Mouse (Mus musculus) hindbrain, embryonic 14.5 days (tissue): ENCODE data around the gene Btnl2. TPM values are rescaled to one million over a fixed set of nuclear protein-coding genes. Genes with fewer than 3 reads are reported as not detected.
A peak's percentile ranks its signal among the peaks of the same experiment; 100 is the strongest.

Experiments
- ATAC-seq: fragments of 200-750 bp; cut with Nextera tagmentation; 2 replicates; pipeline ENCODE4 v1.8.0; 2017; ENCODE audit warnings: moderate number of reproducible peaks, mild to moderate bottlenecking, moderate TSS enrichment, moderate library complexity; ENCODE audit not compliant: low FRiP score
- DNase-seq: peaks from one replicate; pipeline ENCODE4 v3.0.0-alpha.2; 2015; ENCODE audit warnings: low spot score
- H3K27ac ChIP-seq: fragments of 300-500 bp; sonication (generic); 2 replicates; pipeline ENCODE4 v1.5.1; 2014; ENCODE audit warnings: mild to moderate bottlenecking, moderate library complexity
- H3K27me3 ChIP-seq: fragments of 300-500 bp; sonication (generic); 2 replicates; pipeline ENCODE4 v1.6.1; 2014; ENCODE audit warnings: mild to moderate bottlenecking, low read length, mixed read lengths; ENCODE audit not compliant: control insufficient read depth, insufficient read depth
- H3K36me3 ChIP-seq: fragments of 300-500 bp; sonication (generic); replicated peaks from 2 replicates; pipeline ENCODE4 v1.6.1; 2014; ENCODE audit not compliant: control insufficient read depth, insufficient read depth
- H3K4me1 ChIP-seq: fragments of 300-500 bp; sonication (generic); replicated peaks from 2 replicates; pipeline ENCODE4 v1.6.1; 2014; ENCODE audit warnings: antibody characterized with exemption, low read length, mixed read lengths; ENCODE audit not compliant: control insufficient read depth, insufficient read depth
- H3K4me2 ChIP-seq: fragments of 300-500 bp; sonication (generic); replicated peaks from 2 replicates; pipeline ENCODE4 v1.6.1; 2014; ENCODE audit warnings: mild to moderate bottlenecking, moderate library complexity
- H3K4me3 ChIP-seq: fragments of 300-500 bp; sonication (generic); replicated peaks from 2 replicates; pipeline ENCODE4 v1.5.1; 2014; ENCODE audit warnings: mild to moderate bottlenecking, low read length
- H3K9ac ChIP-seq: fragments of 300-500 bp; sonication (generic); 2 replicates; pipeline ENCODE4 v1.6.1; 2014
- H3K9me3 ChIP-seq: fragments of 300-500 bp; sonication (generic); 2 replicates; pipeline ENCODE4 v1.6.1; 2016; ENCODE audit warnings: low read length; ENCODE audit not compliant: control insufficient read depth
- WGBS: fragments of 180-500 bp; shearing (Covaris S2); extraction: QIAGEN DNeasy Blood & Tissue Kit; methylation state at CpG from one replicate; pipeline ENCODE4 v1.1.7; 2014; 5-methylcytosine and 5-hydroxymethylcytosine counted together
- polyA plus RNA-seq: library from polyadenylated mRNA; unstranded; fragments of >200 nt; fragmentation: Nextera tagmentation; extraction: Ambion mirVana; gene quantifications from 2 replicates; pipeline ENCODE4 v1.2.1, GENCODE M21; 2014

The Btnl2 gene
- polyA plus RNA-seq, 1 experiment from 2014 or later = not detected

DNA sequence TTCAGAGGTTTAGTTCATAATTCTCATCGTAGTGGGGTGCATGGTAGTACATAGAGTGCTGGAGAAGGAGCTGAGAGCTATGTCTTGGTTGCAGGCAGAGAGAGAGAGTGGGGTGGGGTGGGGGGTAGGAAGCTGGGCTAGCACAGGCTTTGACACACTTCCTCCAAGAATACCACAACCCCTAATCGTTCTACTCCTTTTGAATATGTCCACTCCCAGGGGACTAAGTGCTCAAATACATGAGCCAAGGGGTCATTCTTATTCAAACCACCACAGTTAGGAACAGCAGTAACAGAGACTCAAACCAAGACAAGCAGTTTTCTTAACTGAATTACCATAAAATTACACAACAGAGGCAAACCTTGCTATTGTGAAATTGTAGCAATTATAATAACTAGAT, 32.0 kb downstream of the Btnl2 start:
- no peaks in the 10 kb centered on the region for H3K9me3 ChIP-seq
- no peaks in the 10 kb centered on the region for H3K36me3 ChIP-seq
- no peak overlapping the region for H3K4me3 ChIP-seq
- H3K9ac ChIP-seq = no peak overlapping the region
- H3K27me3 ChIP-seq = no peaks in the 10 kb centered on the region
- DNase-seq (no peak), ATAC-seq (no peak)
- 78% methylated on average over 2 of the region's 2 CpGs for WGBS
- no peak overlapping the region for H3K27ac ChIP-seq
- H3K4me1 ChIP-seq = no peaks in the 10 kb centered on the region
- no peak overlapping the region for H3K4me2 ChIP-seq

DNA sequence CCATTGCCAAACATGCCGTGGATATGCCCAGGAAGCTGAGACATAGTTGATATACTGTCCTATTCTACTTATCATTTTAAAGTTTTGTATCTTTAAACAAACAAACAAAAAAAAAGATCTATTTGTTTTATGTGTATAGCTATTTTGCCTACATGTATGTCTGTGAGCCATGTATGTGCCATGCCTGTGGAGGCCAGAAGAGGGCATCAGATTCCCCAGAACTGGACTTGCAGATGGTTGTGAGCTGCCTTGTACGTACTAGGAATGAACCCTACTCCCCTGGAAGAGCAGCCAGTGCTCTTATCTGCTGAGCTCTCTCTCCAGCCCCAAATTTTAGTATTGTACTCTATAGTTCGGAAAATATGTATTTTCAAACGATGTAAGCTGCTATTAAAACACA, 33.9 kb downstream of the Btnl2 start:
- Histone ChIP-seq H3K36me3 (no peaks in the 10 kb centered on the region), H3K4me1 (no peaks in the 10 kb centered on the region), H3K4me3 (no peak overlapping the region), H3K9me3 (no peaks in the 10 kb centered on the region), H3K9ac (no peak overlapping the region), H3K4me2 (no peak overlapping the region), H3K27me3 (no peaks in the 10 kb centered on the region), H3K27ac (no peak overlapping the region)
- no peak for ATAC-seq
- peak; percentile 46 for DNase-seq
- WGBS = 26% methylated on average over 4 of the region's 4 CpGs

DNA sequence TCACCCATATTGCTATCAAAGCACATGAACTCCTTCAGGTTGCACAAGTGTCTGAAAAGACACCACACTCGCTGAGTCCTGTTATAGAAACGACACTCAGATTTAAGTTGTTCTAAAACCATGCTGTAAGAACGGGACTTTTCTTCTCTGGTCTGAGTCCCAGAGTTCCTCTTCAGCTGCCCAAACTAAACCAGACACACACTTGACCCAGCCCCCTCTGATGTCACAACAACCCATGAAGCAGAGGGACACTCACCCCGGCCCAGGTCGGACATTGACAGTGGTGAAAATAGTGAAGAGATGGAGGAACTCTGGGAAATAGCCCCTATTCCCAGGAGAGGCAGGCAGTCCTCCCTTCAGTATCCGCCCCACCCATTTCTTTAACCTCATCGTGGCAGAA, 36.9 kb downstream of the Btnl2 start:
- Histone ChIP-seq H3K27me3 (no peaks in the 10 kb centered on the region), H3K9ac (no peak overlapping the region), H3K4me1 (no peaks in the 10 kb centered on the region), H3K27ac (no peak overlapping the region), H3K9me3 (no peaks in the 10 kb centered on the region), H3K36me3 (no peaks in the 10 kb centered on the region), H3K4me3 (no peak overlapping the region), H3K4me2 (0 out of 2 replicates have a peak overlapping the region, but pooled peaks have one; percentile 64)
- DNase-seq (no peak), ATAC-seq (no peak)
- WGBS = 78% methylated on average over 7 of the region's 7 CpGs

DNA sequence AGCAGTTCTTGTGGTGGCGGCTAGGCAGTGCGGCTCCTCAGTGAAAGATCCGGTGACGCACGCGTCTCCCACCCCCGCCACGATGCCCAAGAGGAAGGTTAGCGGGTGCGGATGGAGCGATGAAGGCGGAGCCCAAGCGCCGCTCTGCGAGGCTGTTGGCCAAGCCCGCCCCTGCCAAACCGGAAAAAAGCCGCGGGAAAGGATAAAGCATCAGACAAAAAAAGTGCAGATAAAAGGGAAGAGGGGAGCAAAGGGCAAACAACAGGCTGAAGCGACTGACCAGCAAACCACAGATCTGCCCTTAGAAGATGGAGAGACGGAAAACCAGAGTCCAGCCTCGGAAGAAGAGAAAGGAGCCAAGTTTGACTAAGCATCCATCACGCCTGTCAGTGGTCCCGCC, 37.7 kb downstream of the Btnl2 start:
- DNase-seq (peak; percentile 50), ATAC-seq (peak; percentile 51; the same call in 1 of the 2 replicates)
- Histone ChIP-seq H3K27ac (no peak overlapping the region), H3K9me3 (no peaks in the 10 kb centered on the region), H3K4me3 (peak overlapping the region; percentile 32), H3K4me2 (peak overlapping the region; percentile 64), H3K4me1 (no peaks in the 10 kb centered on the region), H3K36me3 (no peaks in the 10 kb centered on the region), H3K9ac (peak overlapping the region; percentile 39), H3K27me3 (no peaks in the 10 kb centered on the region)
- 4% methylated on average over 24 of the region's 24 CpGs for WGBS

DNA sequence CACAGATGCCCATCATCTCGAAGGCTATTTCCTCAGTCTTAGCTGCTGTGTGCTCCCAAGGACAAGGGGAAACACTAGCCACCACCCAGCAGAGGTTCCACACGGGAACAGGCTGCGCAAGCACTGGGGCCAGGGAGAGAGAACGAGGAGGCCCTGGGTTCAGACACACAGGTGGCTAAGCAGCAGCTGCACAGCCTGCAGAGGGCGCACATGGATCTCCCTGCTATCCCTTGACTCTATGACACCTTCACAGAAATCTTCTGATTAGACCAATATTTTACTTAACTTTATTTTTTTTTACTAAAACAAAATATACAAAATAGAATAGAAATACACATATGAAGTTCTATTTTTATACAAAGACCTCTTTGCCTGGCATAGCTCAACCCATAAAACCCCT, 42.7 kb downstream of the Btnl2 start:
- no peaks in the 10 kb centered on the region for H3K9me3 ChIP-seq
- 68% methylated on average over 5 of the region's 5 CpGs for WGBS
- no peak for ATAC-seq

DNA sequence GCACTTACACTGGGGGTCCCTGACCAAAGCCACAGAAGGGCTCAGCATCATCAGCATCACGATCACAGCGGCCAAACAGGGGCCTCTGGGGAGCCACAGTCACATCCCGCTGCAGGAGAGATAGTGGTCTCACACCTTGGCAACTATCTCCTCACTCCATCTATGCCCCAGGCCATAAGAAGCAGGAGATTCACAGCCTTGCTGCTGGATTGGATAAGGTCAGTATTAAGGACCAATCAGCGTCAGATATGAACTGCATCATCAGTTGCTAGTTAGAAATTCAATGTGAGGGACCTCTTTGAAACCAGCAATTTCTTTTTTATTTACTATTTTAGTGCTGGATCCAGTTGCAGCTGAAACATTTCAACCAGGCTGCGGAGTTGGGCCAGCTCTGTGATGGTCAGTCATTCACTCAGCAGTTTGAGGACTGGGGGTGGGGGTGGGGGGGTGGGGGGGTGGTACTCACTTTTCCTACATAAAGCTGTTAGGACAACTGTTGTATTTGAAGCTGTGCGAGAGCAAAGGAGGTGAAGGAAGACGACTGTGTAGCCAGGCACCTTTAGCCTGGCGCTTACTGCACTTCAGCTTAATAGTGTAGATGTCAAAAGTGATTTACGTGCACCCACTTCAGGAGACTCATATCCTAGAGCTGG, 43.6 kb downstream of the Btnl2 start:
- ATAC-seq (peak; percentile 79), DNase-seq (peak; percentile 88)
- peak overlapping the region; percentile 100 for H3K27ac ChIP-seq
- WGBS = 14% methylated on average over 9 of the region's 9 CpGs
- peak overlapping the region; percentile 62 for H3K4me3 ChIP-seq
- H3K27me3 ChIP-seq = no peaks in the 10 kb centered on the region
- H3K36me3 ChIP-seq = no peaks in the 10 kb centered on the region
- no peak overlapping the region for H3K9ac ChIP-seq
- H3K9me3 ChIP-seq = no peaks in the 10 kb centered on the region
- H3K4me1 ChIP-seq = peaks cover 4% of the 10 kb centered on the region; the same call in 1 of the 2 replicates
- peak overlapping the region; percentile 55 for H3K4me2 ChIP-seq

More for the DNA sequence above, 42.7 kb downstream of the Btnl2 start:
- H3K4me1 ChIP-seq = peaks cover 4% of the 10 kb centered on the region; the same call in 1 of the 2 replicates
- no peak overlapping the region for H3K9ac ChIP-seq
- no peak overlapping the region for H3K27ac ChIP-seq
- no peak overlapping the region for H3K4me3 ChIP-seq
- DNase-seq = no peak
- H3K36me3 ChIP-seq = no peaks in the 10 kb centered on the region
- no peak overlapping the region for H3K4me2 ChIP-seq
- no peaks in the 10 kb centered on the region for H3K27me3 ChIP-seq

DNA sequence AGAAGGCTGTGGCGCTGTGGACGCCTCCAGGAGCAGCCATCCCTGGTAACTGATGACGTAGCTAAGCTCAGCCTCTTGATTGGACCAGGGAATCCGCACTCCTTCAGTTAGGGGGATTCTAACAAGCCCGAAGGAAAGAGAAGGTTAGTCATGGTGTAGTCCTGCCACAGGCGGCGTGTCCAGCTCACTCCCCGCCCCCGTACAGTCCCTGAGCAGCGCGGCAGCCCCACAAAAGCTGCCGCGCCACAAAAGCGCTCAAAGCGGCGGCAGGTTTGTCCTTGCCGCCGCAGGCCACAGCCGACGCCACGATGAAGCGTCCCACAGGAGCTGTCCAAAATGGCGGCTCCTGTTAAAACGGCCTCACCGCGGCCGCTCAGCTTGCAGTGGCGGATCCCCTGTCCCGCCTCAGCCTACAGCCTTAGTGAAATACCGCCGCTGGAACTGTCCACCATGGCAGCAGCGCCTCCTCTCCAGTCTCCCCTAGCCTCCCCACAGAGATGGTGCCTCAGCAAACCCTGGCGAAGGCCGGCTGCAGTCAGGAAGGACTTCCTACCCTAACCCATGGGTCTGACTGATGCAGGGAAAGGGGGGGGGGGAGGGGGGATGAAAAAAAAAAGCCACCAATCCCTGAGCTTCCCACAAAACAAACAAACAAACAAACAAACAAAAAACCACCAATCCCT, 44.2 kb downstream of the Btnl2 start, which contains the start of gene BC051142:
TSS of gene BC051142 (plus strand) at position 110 of the 683 bp plus-strand sequence.
- Histone ChIP-seq H3K9ac (peak within 1 kb of the TSS; percentile 87), H3K27ac (peak within 1 kb of the TSS; percentile 100), H3K9me3 (no peaks in the 10 kb centered on the region), H3K36me3 (no peaks in the 10 kb centered on the region), H3K27me3 (no peaks in the 10 kb centered on the region), H3K4me1 (peaks cover 4% of the 10 kb centered on the region; the same call in 1 of the 2 replicates), H3K4me3 (peak within 1 kb of the TSS; percentile 62), H3K4me2 (peak within 1 kb of the TSS; percentile 55)
- DNase-seq = peak; percentile 88
- WGBS = 10% methylated on average over 34 of the region's 34 CpGs
- ATAC-seq = peak; percentile 97

DNA sequence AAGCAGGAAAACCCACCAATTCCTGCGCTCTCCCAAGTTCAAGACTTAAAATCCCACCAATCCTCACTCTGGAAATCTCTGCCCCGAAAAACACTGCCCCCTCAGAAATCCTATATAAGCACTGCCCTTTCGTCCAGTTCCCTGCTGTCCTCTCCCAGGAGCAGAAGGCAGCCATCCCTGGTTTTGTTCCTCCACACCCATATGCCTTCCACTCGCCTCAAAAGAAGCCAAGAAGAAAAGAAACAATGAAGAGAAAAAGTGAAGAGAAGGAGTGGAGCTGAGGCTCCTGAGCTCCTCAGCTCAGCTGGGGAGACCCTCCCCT, 44.7 kb downstream of the Btnl2 start:
- WGBS = 44% methylated on average over 4 of the region's 4 CpGs
- H3K4me1 ChIP-seq = peaks cover 4% of the 10 kb centered on the region; the same call in 1 of the 2 replicates
- no peaks in the 10 kb centered on the region for H3K9me3 ChIP-seq
- peak overlapping the region; percentile 100 for H3K27ac ChIP-seq
- H3K27me3 ChIP-seq = no peaks in the 10 kb centered on the region
- H3K36me3 ChIP-seq = no peaks in the 10 kb centered on the region
- H3K4me3 ChIP-seq = peak overlapping the region; percentile 62
- DNase-seq (no peak), ATAC-seq (no peak)
- peak overlapping the region; percentile 55 for H3K4me2 ChIP-seq
- H3K9ac ChIP-seq = peak overlapping the region; percentile 2; the same call in 1 of the 2 replicates

DNA sequence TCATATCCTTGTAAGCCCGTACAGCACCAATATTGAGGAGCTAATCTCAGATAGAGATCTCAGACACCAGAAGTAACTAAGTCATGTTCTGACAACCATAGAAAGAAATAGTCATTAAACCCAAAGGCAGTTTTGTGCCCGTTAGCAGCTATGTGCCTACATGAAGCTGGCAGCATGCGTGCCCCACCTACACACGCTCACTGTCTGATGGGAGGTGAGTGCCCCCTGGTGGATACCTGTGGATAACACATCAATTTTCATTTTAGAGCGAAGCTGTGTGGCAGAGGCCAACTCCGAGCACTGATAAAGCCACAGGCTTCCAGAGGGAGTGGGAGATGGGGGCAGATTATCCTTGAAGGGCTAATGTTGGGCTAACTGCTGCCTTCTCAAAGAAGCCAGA, 56.5 kb downstream of the Btnl2 start:
- H3K9ac ChIP-seq = no peak overlapping the region
- no peaks in the 10 kb centered on the region for H3K4me1 ChIP-seq
- no peak for ATAC-seq
- H3K27me3 ChIP-seq = no peaks in the 10 kb centered on the region
- H3K36me3 ChIP-seq = no peaks in the 10 kb centered on the region
- 22% methylated on average over 6 of the region's 6 CpGs for WGBS
- H3K9me3 ChIP-seq = no peaks in the 10 kb centered on the region
- DNase-seq = peak; percentile 82
- H3K4me2 ChIP-seq = no peak overlapping the region
- H3K27ac ChIP-seq = no peak overlapping the region
- no peak overlapping the region for H3K4me3 ChIP-seq
